Mouse (Mus musculus) leukemia stem cell, adult 10-12 weeks (primary cell): ENCODE results near the gene Mier2. TPM values are rescaled to one million over a fixed set of nuclear protein-coding genes. Genes with fewer than 3 reads are reported as not detected.

ENCODE experiments used
- polyA plus RNA-seq: library from polyadenylated mRNA; stranded (reverse); fragments of >175 nt; gene quantifications from 2 replicates; pipeline ENCODE4 v1.2.3, GENCODE M21; 2012; ENCODE audit warnings: low replicate concordance

Gene Mier2
- 82.6 and 91.5 TPM in 2 replicates for polyA plus RNA-seq

GRCm38 (mm10) chr10:79554330-79555237 lies at the start of gene Mier2:
TSS of gene Mier2 (minus strand) at chr10:79555199.

GRCm38 (mm10) chr10:79587061-79587751 lies 32.2 kb upstream of the Mier2 start, which contains the start of gene Theg:
TSS of gene Theg (minus strand) at chr10:79587331.

GRCm38 (mm10) chr10:79533126-79533911 lies 21.7 kb downstream of the Mier2 start, which contains the start of gene Plpp2:
TSS of gene Plpp2 (minus strand) at chr10:79533796.

Other genes with a start within 250 kb of the Mier2 start
- not detected in 2 replicates for gene Vmn2r82, start 198.7 kb downstream of the Mier2 start, polyA plus RNA-seq
- gene Vmn2r83, start 86.5 kb downstream of the Mier2 start, polyA plus RNA-seq, result not detected in 2 replicates
- 13.2 and 27.3 TPM in 2 replicates for gene Plpp2, start 21.4 kb downstream of the Mier2 start, polyA plus RNA-seq
- gene Theg, start 32.1 kb upstream of the Mier2 start, polyA plus RNA-seq, result not detected in 2 replicates
- gene C2cd4c, start 58.8 kb upstream of the Mier2 start, polyA plus RNA-seq, result 0.02 TPM in 1 of 2 replicates, not detected in the other
- 0.07 and 0.15 TPM in 2 replicates for gene Shc2, start 82.7 kb upstream of the Mier2 start, polyA plus RNA-seq
- gene Odf3l2, start 90.5 kb upstream of the Mier2 start, polyA plus RNA-seq, result not detected in 2 replicates
- gene Madcam1, start 109.4 kb upstream of the Mier2 start, polyA plus RNA-seq, result 1.2 and 4.1 TPM in 2 replicates
- 124 and 133 TPM in 2 replicates for gene Tpgs1, start 114.2 kb upstream of the Mier2 start, polyA plus RNA-seq
- gene Cdc34, start 127.0 kb upstream of the Mier2 start, polyA plus RNA-seq, result 509 and 614 TPM in 2 replicates
- 0.73 and 5.0 TPM in 2 replicates for gene Gzmm, start 133.8 kb upstream of the Mier2 start, polyA plus RNA-seq
- 1,297 and 3,633 TPM in 2 replicates for gene Bsg, start 149.3 kb upstream of the Mier2 start, polyA plus RNA-seq
- gene Hcn2, start 161.4 kb upstream of the Mier2 start, polyA plus RNA-seq, result 3.5 and 7.7 TPM in 2 replicates
- 55.2 and 56.1 TPM in 2 replicates for gene Polrmt, start 191.4 kb upstream of the Mier2 start, polyA plus RNA-seq
- 0.23 TPM in 1 of 2 replicates, not detected in the other for gene Fgf22, start 199.9 kb upstream of the Mier2 start, polyA plus RNA-seq
- 437 and 591 TPM in 2 replicates for gene Rnf126, start 211.8 kb upstream of the Mier2 start, polyA plus RNA-seq
- 1.4 and 2.5 TPM in 2 replicates for gene Fstl3, start 222.1 kb upstream of the Mier2 start, polyA plus RNA-seq
- gene Prss57, start 235.8 kb upstream of the Mier2 start, polyA plus RNA-seq, result 0.16 TPM in 1 of 2 replicates, not detected in the other
- 6.9 and 13.2 TPM in 2 replicates for gene Palm, start 238.4 kb upstream of the Mier2 start, polyA plus RNA-seq